Mouse (Mus musculus) C2C12 (cell line): ENCODE measurements at regions not wholly inside any gene's neighbourhood (a gene's known extent, or its start where the extent isn't known, plus 50 kb on each side); places are given as distances from the start of the nearest gene placed in this dataset.
A peak's percentile ranks its signal among the peaks of the same experiment; 100 is the strongest.

Experiments used
- H3K27me3 ChIP-seq: one replicate; pipeline ENCODE4 v1.6.1; 2011; ENCODE audit not compliant: control insufficient read depth, insufficient read depth, insufficient read length
- H3K36me3 ChIP-seq: one replicate; pipeline ENCODE4 v1.6.1; 2011; ENCODE audit not compliant: control insufficient read depth, insufficient read depth
- H3K4me3 ChIP-seq: one replicate; pipeline ENCODE4 v1.5.1; 2011; ENCODE audit warnings: mild to moderate bottlenecking, control low read depth; ENCODE audit not compliant: poor library complexity, insufficient read depth, severe bottlenecking
- H3K79me2 ChIP-seq: one replicate; pipeline ENCODE4 v1.6.1; 2011; ENCODE audit not compliant: control insufficient read depth, insufficient read depth
- H3K79me3 ChIP-seq: one replicate; pipeline ENCODE4 v1.6.1; 2011; ENCODE audit warnings: low read depth, control low read depth
- H3ac ChIP-seq: one replicate; pipeline ENCODE3; 2011; ENCODE audit warnings: low read depth; ENCODE audit not compliant: control insufficient read depth, insufficient read length
- CEBPB ChIP-seq: IDR thresholded peaks from one replicate; pipeline ENCODE4 v1.6.1; 2011; ENCODE audit warnings: low read depth, mild to moderate bottlenecking, control low read depth, moderate library complexity
- CTCF ChIP-seq: IDR thresholded peaks from one replicate; pipeline ENCODE4 v1.5.1; 2011; ENCODE audit not compliant: control insufficient read depth, insufficient read depth, insufficient read length
- FOSL1 ChIP-seq: IDR thresholded peaks from one replicate; pipeline ENCODE4 v1.8.0; 2011; ENCODE audit warnings: mild to moderate bottlenecking, low read length; ENCODE audit not compliant: poor library complexity, insufficient read depth, severe bottlenecking
- MAX ChIP-seq: IDR thresholded peaks from one replicate; pipeline ENCODE4 v1.6.1; 2011; ENCODE audit warnings: mild to moderate bottlenecking, control low read depth
- MYOD1 ChIP-seq: IDR thresholded peaks from one replicate; pipeline ENCODE4 v1.6.1; 2011; ENCODE audit warnings: low read depth; ENCODE audit not compliant: control insufficient read depth, insufficient read length
- MYOG ChIP-seq: IDR thresholded peaks from one replicate; pipeline ENCODE4 v1.6.1; 2011; ENCODE audit not compliant: control insufficient read depth, insufficient read length; ENCODE audit errors: extremely low read depth
- USF1 ChIP-seq: IDR thresholded peaks from one replicate; pipeline ENCODE4 v1.6.1; 2011; ENCODE audit warnings: low read depth, mild to moderate bottlenecking, control low read depth, moderate library complexity

DNA sequence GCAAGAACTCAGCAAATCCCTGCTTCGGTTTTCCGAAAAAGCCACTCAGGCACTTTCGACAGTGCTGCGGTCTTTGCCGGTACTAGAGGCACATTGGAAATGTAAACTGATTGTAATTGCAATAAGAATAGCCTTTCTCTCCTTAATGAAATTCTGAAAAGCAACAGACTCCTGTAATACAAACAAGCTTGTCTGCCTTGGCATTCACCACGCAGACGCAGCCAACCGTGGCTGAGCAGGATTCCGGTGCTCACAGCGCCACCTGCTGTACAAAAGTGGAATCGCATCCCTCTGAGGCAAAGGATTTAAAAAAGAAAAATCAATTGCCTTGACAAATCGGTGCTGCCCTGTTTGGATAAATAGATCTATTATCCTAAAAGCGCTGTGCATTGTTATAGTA lies 2395.2 kb upstream of the 5930422O12Rik start:
- H3K79me3 ChIP-seq = no peaks in the 10 kb centered on the region
- no peak overlapping the region for H3ac ChIP-seq
- no peak for TF ChIP-seq MYOD1
- TF ChIP-seq CTCF = peak; percentile 71
- no peaks in the 10 kb centered on the region for H3K36me3 ChIP-seq
- H3K27me3 ChIP-seq = no peaks in the 10 kb centered on the region
- no peaks in the 10 kb centered on the region for H3K79me2 ChIP-seq
- no peak overlapping the region for H3K4me3 ChIP-seq

DNA sequence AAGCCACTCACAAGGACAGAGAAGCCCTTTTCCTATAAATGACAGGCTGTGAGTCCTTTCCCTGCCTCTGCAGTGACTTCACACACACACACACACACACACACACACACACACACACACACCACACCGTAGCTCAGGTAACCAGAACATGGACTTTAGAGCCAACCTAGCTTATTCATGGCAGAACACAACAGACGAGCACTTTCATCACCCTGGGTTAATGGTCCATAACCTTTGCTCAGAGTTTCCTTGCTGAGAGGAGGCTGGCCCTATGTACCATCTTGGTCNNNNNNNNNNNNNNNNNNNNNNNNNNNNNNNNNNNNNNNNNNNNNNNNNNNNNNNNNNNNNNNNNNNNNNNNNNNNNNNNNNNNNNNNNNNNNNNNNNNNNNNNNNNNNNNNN lies 2391.6 kb upstream of the 5930422O12Rik start:
- Histone ChIP-seq H3K4me3 (no peak overlapping the region), H3ac (no peak overlapping the region), H3K79me2 (no peaks in the 10 kb centered on the region), H3K79me3 (no peaks in the 10 kb centered on the region), H3K36me3 (no peaks in the 10 kb centered on the region), H3K27me3 (no peaks in the 10 kb centered on the region)
- TF ChIP-seq CEBPB = no peak
- TF ChIP-seq MYOG = no peak
- TF ChIP-seq MAX = no peak
- no peak for TF ChIP-seq CTCF
- no peak for TF ChIP-seq USF1
- no peak for TF ChIP-seq FOSL1
- TF ChIP-seq MYOD1 = no peak
